Mouse (Mus musculus) lung, embryonic 15.5 days (tissue): ENCODE data around the gene Ap5s1. TPM values are rescaled to one million over a fixed set of nuclear protein-coding genes. Genes with fewer than 3 reads are reported as not detected.
A peak's percentile ranks its signal among the peaks of the same experiment; 100 is the strongest.

Source experiments
- ATAC-seq: fragments of 200-750 bp; cut with Nextera tagmentation; 2 replicates; pipeline ENCODE4 v1.8.0; 2017; ENCODE audit warnings: moderate number of reproducible peaks, borderline replicate concordance; ENCODE audit not compliant: low FRiP score, low TSS enrichment; ENCODE audit errors: extremely low read depth
- H3K27ac ChIP-seq: fragments of 300-500 bp; sonication (generic); 2 replicates; pipeline ENCODE4 v1.5.1; 2015; ENCODE audit warnings: moderate library complexity, mild to moderate bottlenecking, inconsistent platforms
- H3K27me3 ChIP-seq: fragments of 300-500 bp; sonication (generic); 2 replicates; pipeline ENCODE4 v1.6.1; 2015; ENCODE audit warnings: inconsistent platforms
- H3K36me3 ChIP-seq: fragments of 300-500 bp; sonication (generic); 2 replicates; pipeline ENCODE4 v1.6.1; 2015; ENCODE audit warnings: inconsistent platforms
- H3K4me1 ChIP-seq: fragments of 300-500 bp; sonication (generic); 2 replicates; pipeline ENCODE4 v1.6.1; 2015; ENCODE audit warnings: inconsistent platforms
- H3K4me2 ChIP-seq: fragments of 300-500 bp; sonication (generic); 2 replicates; pipeline ENCODE4 v1.6.1; 2015; ENCODE audit warnings: inconsistent platforms, mild to moderate bottlenecking, moderate library complexity
- H3K4me3 ChIP-seq: fragments of 300-500 bp; sonication (generic); 2 replicates; pipeline ENCODE4 v1.5.1; 2015; ENCODE audit warnings: mild to moderate bottlenecking, inconsistent platforms
- H3K9ac ChIP-seq: fragments of 300-500 bp; sonication (generic); 2 replicates; pipeline ENCODE4 v1.6.1; 2015; ENCODE audit warnings: inconsistent platforms
- H3K9me3 ChIP-seq: fragments of 300-500 bp; sonication (generic); 2 replicates; pipeline ENCODE4 v1.6.1; 2016; ENCODE audit warnings: inconsistent platforms
- WGBS: fragments of 180-500 bp; shearing (Covaris S2); methylation state at CpG from one replicate; pipeline ENCODE4 v1.1.7; 2015; 5-methylcytosine and 5-hydroxymethylcytosine counted together
- polyA plus RNA-seq: library from polyadenylated mRNA; unstranded; fragments of >200 nt; fragmentation: Nextera tagmentation; extraction: Ambion mirVana; gene quantifications from 2 replicates; pipeline ENCODE4 v1.2.1, GENCODE M21; 2015

Ap5s1 gene
- polyA plus RNA-seq = 22.6 and 27.0 TPM in 2 replicates

DNA sequence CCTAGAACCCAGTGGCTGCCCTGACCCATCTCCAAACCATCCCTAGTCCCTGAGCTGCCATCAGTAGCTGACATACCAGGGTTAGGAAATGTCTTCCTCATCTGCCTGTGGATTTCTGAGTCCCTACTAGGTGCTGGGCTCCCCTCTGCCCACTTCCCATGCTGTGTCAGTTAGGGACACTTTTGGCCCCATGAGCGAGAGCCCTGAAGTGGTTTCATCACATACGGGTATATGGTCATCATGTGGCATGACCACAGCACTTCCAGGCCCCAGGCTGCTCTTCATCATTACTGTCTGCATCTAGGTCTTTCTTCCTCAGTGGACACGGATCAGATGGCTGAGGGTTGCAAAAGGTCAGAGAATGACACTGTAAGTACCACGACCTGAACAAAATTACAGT lies at the start of gene Ap5s1:
TSS of gene Ap5s1 (plus strand) at position 301 of the 400 bp plus-strand sequence.
- Histone ChIP-seq H3K36me3 (no peaks in the 10 kb centered on the region), H3K4me2 (no peak within 1 kb of the TSS), H3K9ac (no peak within 1 kb of the TSS), H3K27me3 (no peaks in the 10 kb centered on the region), H3K4me3 (no peak within 1 kb of the TSS), H3K9me3 (no peaks in the 10 kb centered on the region), H3K27ac (no peak within 1 kb of the TSS), H3K4me1 (peaks cover 35% of the 10 kb centered on the region)
- ATAC-seq = no peak
- WGBS = 66% methylated on average over 4 of the region's 4 CpGs

DNA sequence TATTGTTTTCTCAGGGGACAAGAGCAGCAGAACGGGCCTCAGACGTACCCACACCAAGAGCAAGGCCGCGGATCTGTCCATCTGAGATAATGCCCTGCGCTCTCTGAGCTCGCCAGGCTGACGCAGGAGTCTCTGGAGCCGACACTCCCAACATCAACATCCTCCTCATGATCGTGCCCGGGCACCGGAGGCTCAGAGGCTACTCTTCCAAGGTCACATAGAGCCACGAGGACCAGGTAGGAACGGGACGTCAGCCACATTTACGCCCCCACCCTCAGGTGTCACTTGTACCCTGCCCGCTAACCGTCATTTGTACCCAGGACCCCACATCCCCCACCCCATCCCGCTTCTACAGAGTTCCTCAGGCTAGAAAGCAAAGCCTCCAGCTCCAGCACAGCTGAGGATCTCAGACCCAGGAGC lies 47.4 kb upstream of the Ap5s1 start:
- ATAC-seq = peak; percentile 58
- H3K9me3 ChIP-seq = no peaks in the 10 kb centered on the region
- H3K4me1 ChIP-seq = peaks cover 14% of the 10 kb centered on the region
- H3K4me3 ChIP-seq = peak overlapping the region; percentile 76
- WGBS = under 1% methylated on average over 18 of the region's 18 CpGs
- no peaks in the 10 kb centered on the region for H3K27me3 ChIP-seq
- peak overlapping the region; percentile 92 for H3K4me2 ChIP-seq
- H3K36me3 ChIP-seq = peaks cover 3% of the 10 kb centered on the region; the same call in 1 of the 2 replicates
- peak overlapping the region; percentile 84 for H3K9ac ChIP-seq
- H3K27ac ChIP-seq = peak overlapping the region; percentile 64

DNA sequence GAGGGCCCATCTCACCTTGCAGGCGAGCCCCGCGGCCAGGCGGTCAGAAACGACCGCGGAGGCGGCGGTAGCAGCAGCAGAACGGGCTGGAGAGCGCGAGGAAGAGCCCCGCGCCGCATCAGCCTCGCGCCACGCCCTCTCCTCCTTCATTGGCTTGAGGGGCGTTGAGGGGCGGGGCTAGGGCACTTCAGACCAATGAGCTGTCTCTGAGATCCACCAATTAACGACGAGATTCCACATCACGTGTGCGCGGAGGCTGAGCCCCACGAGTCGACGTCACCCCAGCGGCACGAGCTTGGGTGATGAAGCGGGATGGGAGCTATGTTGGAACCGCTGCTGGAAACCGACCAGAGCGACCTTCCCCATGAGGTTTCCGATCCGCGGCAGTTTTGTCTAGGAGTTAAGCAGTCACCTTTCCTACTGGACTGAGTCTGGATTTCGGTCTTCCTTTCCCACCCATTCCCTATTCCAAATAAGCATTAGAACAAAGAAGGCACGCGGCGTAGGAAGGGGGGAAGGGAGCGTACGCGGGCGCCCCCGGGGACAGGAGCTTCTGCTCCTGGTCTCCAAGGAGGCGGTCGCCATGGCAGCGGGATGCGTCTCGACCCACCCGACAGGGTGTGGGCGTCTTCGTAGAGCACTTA lies 46.8 kb upstream of the Ap5s1 start, which contains the start of gene 1700037H04Rik:
TSS of gene 1700037H04Rik (minus strand) at position 144 of the 644 bp plus-strand sequence.
- H3K27ac ChIP-seq = peak within 1 kb of the TSS; percentile 90

DNA sequence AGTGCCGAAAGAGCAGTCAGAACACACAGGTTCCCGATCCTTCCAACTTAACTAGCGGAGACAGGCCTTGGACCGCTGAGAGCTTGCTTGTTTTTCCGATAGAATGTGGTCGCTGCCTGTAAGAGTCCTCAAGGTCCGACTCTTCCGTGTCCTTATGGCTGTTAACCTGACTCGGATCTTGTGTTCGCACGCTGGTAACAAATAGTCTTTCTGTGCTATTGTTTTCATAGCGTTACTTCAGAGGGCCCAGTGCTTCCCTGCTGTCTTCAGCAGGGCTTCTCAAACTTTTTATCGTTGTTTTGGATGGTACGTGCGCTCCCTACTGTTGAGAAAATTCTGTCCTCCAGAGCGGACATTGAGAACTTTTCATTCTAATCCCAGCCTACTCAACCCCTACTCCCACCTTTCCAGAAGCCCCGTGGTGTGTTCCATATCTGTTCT lies 46.2 kb upstream of the Ap5s1 start:
- peak; percentile 2; the same call in 1 of the 2 replicates for ATAC-seq
- 1% methylated on average over 17 of the region's 17 CpGs for WGBS
- Histone ChIP-seq H3K4me3 (peak overlapping the region; percentile 76), H3K9me3 (no peaks in the 10 kb centered on the region), H3K27me3 (no peaks in the 10 kb centered on the region), H3K36me3 (no peaks in the 10 kb centered on the region), H3K27ac (peak overlapping the region; percentile 90), H3K9ac (peak overlapping the region; percentile 66), H3K4me2 (peak overlapping the region; percentile 92), H3K4me1 (peaks cover 14% of the 10 kb centered on the region)

More for the DNA sequence above, 46.8 kb upstream of the Ap5s1 start, which contains the start of gene 1700037H04Rik:
- Histone ChIP-seq H3K36me3 (no peaks in the 10 kb centered on the region), H3K4me1 (peaks cover 14% of the 10 kb centered on the region), H3K4me2 (peak within 1 kb of the TSS; percentile 92), H3K27me3 (no peaks in the 10 kb centered on the region), H3K9ac (peak within 1 kb of the TSS; percentile 84), H3K9me3 (no peaks in the 10 kb centered on the region), H3K4me3 (peak within 1 kb of the TSS; percentile 76)
- ATAC-seq = peak; percentile 98
- under 1% methylated on average over 54 of the region's 54 CpGs for WGBS

DNA sequence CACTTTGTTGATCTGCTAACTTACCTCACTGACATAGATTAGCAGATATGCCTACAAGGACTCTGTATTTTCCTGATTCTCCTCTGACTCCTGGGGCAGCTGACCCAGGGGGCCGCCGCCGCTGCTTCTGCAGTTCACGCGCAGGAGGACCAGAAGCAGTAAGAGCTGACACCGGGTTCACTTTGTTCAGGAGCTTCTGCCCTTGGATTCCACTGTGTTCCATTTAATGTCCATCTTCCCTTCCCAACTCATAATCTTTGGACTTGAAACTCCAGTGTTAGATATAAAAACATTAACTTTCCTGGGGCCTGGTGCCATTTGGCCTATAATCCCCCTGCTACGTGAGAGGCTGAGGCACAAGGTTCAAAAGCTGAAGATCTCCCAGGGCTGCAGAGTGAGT lies 43.0 kb upstream of the Ap5s1 start:
- Histone ChIP-seq H3K27ac (no peak overlapping the region), H3K4me1 (peaks cover 5% of the 10 kb centered on the region), H3K4me3 (no peak overlapping the region), H3K9ac (no peak overlapping the region), H3K9me3 (no peaks in the 10 kb centered on the region), H3K27me3 (no peaks in the 10 kb centered on the region), H3K4me2 (no peak overlapping the region), H3K36me3 (no peaks in the 10 kb centered on the region)
- ATAC-seq = no peak
- WGBS = 69% methylated on average over 7 of the region's 7 CpGs

DNA sequence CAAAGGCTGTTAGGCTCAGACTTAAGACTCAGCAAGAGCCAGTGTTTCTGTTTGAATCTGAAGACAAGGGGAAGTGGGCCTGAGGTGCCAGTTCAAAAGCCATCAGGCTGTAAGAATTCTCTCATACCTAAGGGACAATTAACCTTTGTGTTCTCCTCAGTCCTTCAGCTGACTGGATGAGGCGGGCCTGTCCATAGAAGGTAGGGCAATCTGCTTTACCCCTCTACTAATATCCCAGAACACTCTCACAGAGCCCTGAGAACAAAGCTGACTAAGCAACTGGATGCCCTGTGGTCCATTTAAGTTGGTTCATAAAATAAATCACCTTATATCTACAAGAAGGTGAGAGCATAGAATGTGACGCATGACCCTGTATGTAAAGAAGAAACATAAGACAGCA lies 40.7 kb upstream of the Ap5s1 start:
- Histone ChIP-seq H3K27ac (no peak overlapping the region), H3K9ac (no peak overlapping the region), H3K27me3 (peaks cover 11% of the 10 kb centered on the region), H3K4me1 (peaks cover 1% of the 10 kb centered on the region; the same call in 1 of the 2 replicates), H3K9me3 (no peaks in the 10 kb centered on the region), H3K4me2 (no peak overlapping the region), H3K4me3 (no peak overlapping the region), H3K36me3 (no peaks in the 10 kb centered on the region)
- no peak for ATAC-seq
- WGBS = 76% methylated on average over 2 of the region's 2 CpGs

DNA sequence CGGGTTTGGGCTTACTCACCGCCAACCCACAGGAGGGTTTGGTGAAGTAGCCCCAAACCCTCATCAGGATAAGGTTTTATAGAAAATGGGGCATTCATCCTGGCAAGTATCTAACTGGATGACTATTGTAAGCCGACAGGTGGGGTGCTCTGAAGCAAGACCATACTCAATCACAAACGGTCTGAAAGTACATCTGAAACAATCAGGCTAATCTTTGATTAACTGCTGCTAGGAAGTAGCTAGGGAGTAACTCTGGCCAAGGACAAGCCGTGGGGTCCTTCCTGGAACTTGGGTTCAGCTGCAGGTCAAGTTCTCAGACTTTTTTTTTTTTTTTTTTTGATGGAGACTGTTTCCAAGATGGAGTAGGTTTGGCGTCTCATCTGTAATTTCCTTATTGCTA lies 38.9 kb upstream of the Ap5s1 start:
- Histone ChIP-seq H3K36me3 (no peaks in the 10 kb centered on the region), H3K9me3 (no peaks in the 10 kb centered on the region), H3K4me3 (no peak overlapping the region), H3K27ac (no peak overlapping the region), H3K4me1 (0 out of 2 replicates have a peak, but pooled peaks cover 5% of the 10 kb centered on the region), H3K4me2 (no peak overlapping the region), H3K27me3 (peaks cover 29% of the 10 kb centered on the region), H3K9ac (no peak overlapping the region)
- no peak for ATAC-seq
- WGBS = 71% methylated on average over 6 of the region's 6 CpGs

DNA sequence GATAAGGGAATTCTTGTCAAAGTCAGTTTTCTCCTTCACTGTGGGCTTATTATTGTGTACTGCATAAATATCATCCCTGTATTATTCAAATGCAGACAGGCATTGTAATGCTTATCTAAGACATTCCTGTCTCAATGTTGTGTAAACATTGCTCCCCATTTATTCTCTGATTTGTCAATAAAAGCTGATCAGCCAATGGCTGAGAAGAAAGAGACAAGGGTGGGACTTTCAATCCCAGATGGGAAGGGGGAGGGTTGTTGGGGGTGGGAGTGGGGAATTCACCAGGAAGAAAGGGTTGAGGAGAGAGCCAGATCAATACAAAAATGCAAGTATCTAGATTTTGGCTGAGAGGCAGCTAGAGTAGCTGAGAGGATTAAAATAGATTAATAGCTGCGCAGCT lies 38.0 kb upstream of the Ap5s1 start:
- no peaks in the 10 kb centered on the region for H3K9me3 ChIP-seq
- ATAC-seq = no peak
- H3K27me3 ChIP-seq = peaks cover 34% of the 10 kb centered on the region
- H3K4me1 ChIP-seq = 0 out of 2 replicates have a peak, but pooled peaks cover 5% of the 10 kb centered on the region
- no peak overlapping the region for H3K4me3 ChIP-seq
- no peaks in the 10 kb centered on the region for H3K36me3 ChIP-seq
- H3K9ac ChIP-seq = no peak overlapping the region
- WGBS = 66% methylated on average over 1 of the region's 1 CpGs
- no peak overlapping the region for H3K27ac ChIP-seq
- no peak overlapping the region for H3K4me2 ChIP-seq

DNA sequence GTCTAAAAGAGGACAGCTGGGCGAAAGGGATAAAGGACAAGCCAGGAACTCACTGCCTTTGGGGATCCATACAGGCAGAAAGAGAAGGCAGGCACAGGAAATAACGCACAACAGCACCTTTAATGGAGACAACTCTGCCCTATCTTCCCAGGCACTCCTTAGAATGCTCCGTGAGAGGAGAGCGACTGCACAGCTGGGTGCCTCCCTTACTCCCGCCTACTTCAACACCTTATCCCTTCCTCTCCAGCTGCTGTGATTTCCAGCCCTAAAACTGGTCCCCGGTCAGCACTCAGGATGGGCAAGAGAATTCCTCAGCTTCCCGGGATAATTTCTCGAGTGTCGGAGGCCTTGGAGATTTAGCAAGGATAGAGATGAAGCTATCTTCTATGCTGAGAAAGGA lies 35.9 kb upstream of the Ap5s1 start:
- H3K4me2 ChIP-seq = peak overlapping the region; percentile 47
- H3K4me1 ChIP-seq = peaks cover 19% of the 10 kb centered on the region
- H3K27me3 ChIP-seq = peaks cover 34% of the 10 kb centered on the region
- 23% methylated on average over 9 of the region's 9 CpGs for WGBS
- H3K4me3 ChIP-seq = no peak overlapping the region
- ATAC-seq = no peak
- H3K9ac ChIP-seq = no peak overlapping the region
- H3K27ac ChIP-seq = no peak overlapping the region
- H3K36me3 ChIP-seq = no peaks in the 10 kb centered on the region
- no peaks in the 10 kb centered on the region for H3K9me3 ChIP-seq

DNA sequence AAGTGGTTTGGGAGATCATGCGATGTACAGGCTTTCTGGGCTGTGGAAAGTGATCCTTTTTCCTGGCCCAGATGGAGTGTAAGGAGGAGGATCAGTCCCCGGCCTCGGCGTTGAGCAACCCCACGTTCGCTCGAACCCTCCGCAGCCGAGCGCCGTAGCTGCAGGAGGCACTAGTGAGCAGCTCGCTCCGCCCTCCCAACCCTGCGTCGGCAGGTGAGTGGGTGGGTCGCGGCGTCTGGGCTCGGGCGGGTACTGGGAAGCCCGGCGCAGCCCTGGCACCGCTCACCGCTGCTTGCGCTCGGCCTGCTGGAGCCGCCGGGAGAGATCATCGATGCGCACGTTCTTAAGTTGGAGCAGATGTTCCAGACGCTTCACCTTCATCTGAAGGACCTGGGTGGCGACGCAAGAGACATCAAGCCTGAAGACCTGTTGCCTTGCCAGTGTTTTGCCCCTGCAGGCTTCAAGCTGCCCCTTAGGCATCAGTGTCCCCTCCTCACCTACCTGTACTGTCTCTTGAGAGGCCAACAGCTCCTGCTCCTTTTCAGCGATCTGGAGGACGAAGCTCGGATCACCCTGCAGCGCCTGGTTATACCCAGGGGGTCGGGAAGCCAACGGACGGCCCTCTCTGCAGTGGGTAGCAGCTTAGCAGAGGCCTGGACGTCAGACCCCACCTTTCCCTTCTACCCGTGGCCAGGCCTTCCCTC lies 35.3 kb upstream of the Ap5s1 start:
- Histone ChIP-seq H3K9me3 (no peaks in the 10 kb centered on the region), H3K4me2 (peak overlapping the region; percentile 47), H3K27ac (no peak overlapping the region), H3K9ac (no peak overlapping the region), H3K4me3 (peak overlapping the region; percentile 17), H3K36me3 (no peaks in the 10 kb centered on the region), H3K4me1 (peaks cover 26% of the 10 kb centered on the region), H3K27me3 (peaks cover 34% of the 10 kb centered on the region)
- no peak for ATAC-seq
- 9% methylated on average over 43 of the region's 43 CpGs for WGBS

DNA sequence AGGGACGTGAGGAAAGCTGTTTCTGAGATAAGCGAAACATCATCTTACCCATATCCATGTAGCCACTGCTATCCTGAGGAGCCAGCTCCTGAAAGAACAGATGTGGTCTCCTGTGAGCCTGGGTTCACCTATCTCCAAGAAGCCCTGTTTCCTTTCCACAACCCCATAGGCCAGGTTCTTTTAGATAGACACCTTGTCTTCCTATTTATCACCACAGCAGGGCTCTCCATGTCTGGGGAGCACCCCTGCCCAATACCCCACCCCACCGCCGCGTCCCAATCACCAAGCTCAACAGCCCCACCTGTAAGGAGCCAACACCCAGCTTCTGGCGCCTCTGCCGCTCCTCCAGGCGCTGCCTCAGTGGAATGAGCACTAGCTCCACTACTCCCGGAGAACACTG lies 34.6 kb upstream of the Ap5s1 start:
- 51% methylated on average over 9 of the region's 9 CpGs for WGBS

DNA sequence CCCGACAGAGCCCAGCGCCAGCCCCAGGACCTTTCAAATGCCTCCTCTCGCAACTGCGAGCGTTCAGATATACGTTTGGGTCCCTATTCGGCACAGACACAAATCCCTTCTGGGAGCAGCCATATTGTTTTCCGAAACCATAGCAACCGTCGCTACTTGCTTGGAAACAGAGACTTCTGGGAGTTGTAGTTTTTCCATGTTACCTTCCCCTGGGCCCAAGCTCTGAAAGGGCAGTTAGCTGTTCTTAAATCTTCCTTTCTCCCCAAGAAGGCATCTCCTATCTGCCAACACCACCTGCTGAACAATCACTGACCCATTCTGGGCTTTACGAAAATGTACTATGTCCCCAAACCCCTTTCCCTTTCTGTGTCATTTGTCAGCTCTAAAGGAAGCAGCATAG lies 32.2 kb upstream of the Ap5s1 start:
- Histone ChIP-seq H3K27me3 (peaks cover 34% of the 10 kb centered on the region), H3K9me3 (no peaks in the 10 kb centered on the region), H3K4me2 (peak overlapping the region; percentile 64), H3K4me1 (peaks cover 51% of the 10 kb centered on the region), H3K36me3 (0 out of 2 replicates have a peak, but pooled peaks cover 4% of the 10 kb centered on the region), H3K4me3 (peak overlapping the region; percentile 30), H3K9ac (no peak overlapping the region), H3K27ac (no peak overlapping the region)
- ATAC-seq = no peak
- 4% methylated on average over 11 of the region's 11 CpGs for WGBS

More for the DNA sequence above, 34.6 kb upstream of the Ap5s1 start:
- H3K9ac ChIP-seq = no peak overlapping the region
- H3K36me3 ChIP-seq = no peaks in the 10 kb centered on the region
- H3K27me3 ChIP-seq = peaks cover 34% of the 10 kb centered on the region
- no peak overlapping the region for H3K27ac ChIP-seq
- H3K9me3 ChIP-seq = no peaks in the 10 kb centered on the region
- H3K4me1 ChIP-seq = peaks cover 33% of the 10 kb centered on the region
- no peak for ATAC-seq
- H3K4me2 ChIP-seq = no peak overlapping the region
- no peak overlapping the region for H3K4me3 ChIP-seq
